Mouse (Mus musculus) ES-E14 (cell line): ENCODE data around the gene Rab1b.

ENCODE experiments used
- CHD2 ChIP-seq: IDR thresholded peaks from 2 replicates; pipeline ENCODE4 v1.6.1; 2014; ENCODE audit warnings: mild to moderate bottlenecking, low read depth, low read length, inconsistent platforms
- HCFC1 ChIP-seq: IDR thresholded peaks from 2 replicates; pipeline ENCODE4 v1.6.1; 2012; ENCODE audit warnings: low read length, inconsistent platforms, borderline replicate concordance; ENCODE audit not compliant: insufficient read depth
- MAFK ChIP-seq: IDR thresholded peaks from 2 replicates; pipeline ENCODE4 v1.6.1; 2014; ENCODE audit warnings: mild to moderate bottlenecking, low read depth, low read length, inconsistent platforms; ENCODE audit not compliant: insufficient read depth
- ZC3H11A ChIP-seq: IDR thresholded peaks from 2 replicates; pipeline ENCODE4 v1.6.1; 2012; ENCODE audit warnings: low read depth, mild to moderate bottlenecking, inconsistent platforms, low read length, borderline replicate concordance
- ZNF384 ChIP-seq: IDR thresholded peaks from 2 replicates; pipeline ENCODE4 v1.6.1; 2012; ENCODE audit warnings: low read depth, low read length, inconsistent platforms

DNA sequence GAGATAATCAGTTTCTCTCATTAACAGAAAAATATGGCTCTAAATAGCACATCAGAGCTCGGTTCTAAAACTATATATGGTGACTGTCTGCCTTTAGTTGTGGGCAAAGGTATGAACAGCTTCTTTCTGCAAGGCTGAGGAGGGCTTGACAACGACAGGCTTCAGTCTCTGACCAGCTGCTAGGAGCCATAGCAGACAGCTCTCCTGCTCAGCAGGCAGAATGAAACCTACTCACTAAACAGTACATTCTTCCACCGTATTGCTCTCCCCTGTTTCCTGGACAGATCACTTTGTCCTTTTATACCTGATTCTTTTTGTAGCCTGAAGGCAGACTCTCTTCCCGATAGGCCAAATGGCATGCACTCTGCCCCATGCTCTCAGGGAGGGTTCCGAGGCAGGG lies 44.9 kb upstream of the Rab1b start:
- no peak for TF ChIP-seq ZC3H11A
- TF ChIP-seq MAFK = no peak
- TF ChIP-seq ZNF384 = no peak
- TF ChIP-seq CHD2 = no peak
- no peak for TF ChIP-seq HCFC1
